Mouse (Mus musculus) right cerebral cortex, adult 18-20 months (tissue): ENCODE measurements around the gene Svs5.

Experiments used
- DNase-seq: peaks from one replicate; pipeline ENCODE4 v3.0.0; 2022; ENCODE audit warnings: mixed read lengths

The Svs5 gene

GRCm38 (mm10) chr2:164382971-164383370 is 50.4 kb downstream of the Svs5 start:
- no peak for DNase-seq
